In genomic region chr11:55469923-55470691, GRCm38 (mm10) we compare ENCODE assay signal across 8 mouse cellular contexts. TPM values are rescaled to one million over a fixed set of nuclear protein-coding genes. Genes with fewer than 3 reads are reported as not detected.
DNase-seq lines count a peak whose midpoint lies in the region; ATAC-seq and TF ChIP-seq lines count a peak whose summit lies in the region.

No protein-coding gene starts in this region.

- peak overlapping the region; percentile 62 to 75 for H3K4me3 ChIP-seq in MEL (ENCODE audit: control insufficient read depth in 1 of 2, insufficient read depth in 1 of 2, low read depth in 2 of 2, low read length in 2 of 2)
- H3K4me3 ChIP-seq in embryonic facial prominence, embryonic 10.5 days = peak overlapping the region; percentile 89
- H3K4me3 ChIP-seq in liver, embryonic 16.5 days (ENCODE audit: low read depth, low read length) = peak overlapping the region; percentile 94
- H3K4me3 ChIP-seq in stomach, embryonic 14.5 days (ENCODE audit: low read depth, low read length) = peak overlapping the region; percentile 84

- 1% methylated on average over 46 of the region's 46 CpGs for WGBS in embryonic facial prominence, embryonic 10.5 days
- under 1% methylated on average over 42 of the region's 46 CpGs for WGBS in liver, embryonic 16.5 days (ENCODE audit: insufficient replicate concordance)
- WGBS in stomach, embryonic 14.5 days = under 1% methylated on average over 46 of the region's 46 CpGs

- H3K36me3 ChIP-seq in MEL (ENCODE audit: control insufficient read depth in 1 of 2, insufficient read depth in 2 of 2, low read length in 2 of 2) = peaks cover 22 to 42% of the 10 kb centered on the region in 2 experiments
- peaks cover 42% of the 10 kb centered on the region for H3K36me3 ChIP-seq in embryonic facial prominence, embryonic 10.5 days (replicated peaks)
- no peaks in the 10 kb centered on the region; the same call in 1 of the 2 replicates for H3K36me3 ChIP-seq in liver, embryonic 16.5 days (ENCODE audit: control insufficient read depth, insufficient read depth)
- peaks cover 9% of the 10 kb centered on the region; the same call in 1 of the 2 replicates for H3K36me3 ChIP-seq in stomach, embryonic 14.5 days (ENCODE audit: control insufficient read depth, insufficient read depth, low read length)

- peak overlapping the region; percentile 92 for H3K9ac ChIP-seq in MEL (ENCODE audit: control insufficient read depth, low read depth, low read length, poor library complexity, severe bottlenecking)
- H3K9ac ChIP-seq in liver, embryonic 16.5 days (ENCODE audit: low read depth, low read length) = peak overlapping the region; percentile 92
- peak overlapping the region; percentile 85 for H3K9ac ChIP-seq in stomach, embryonic 14.5 days (replicated peaks; ENCODE audit: low read depth, low read length)

- TF ChIP-seq EP300 in MEL (IDR thresholded peaks at IDR 0.05; ENCODE audit: low read depth in 1 of 2, low read length in 2 of 2) = 0 out of 4 replicates have a peak, but pooled peaks of 1 of the 2 experiments have one; percentile 7

- peak overlapping the region; percentile 67 for H3K27ac ChIP-seq in MEL (ENCODE audit: control insufficient read depth, low read depth, low read length)
- peak overlapping the region; percentile 97 for H3K27ac ChIP-seq in embryonic facial prominence, embryonic 10.5 days (replicated peaks)
- H3K27ac ChIP-seq in liver, embryonic 16.5 days (ENCODE audit: low read length) = peak overlapping the region; percentile 84
- H3K27ac ChIP-seq in stomach, embryonic 14.5 days (ENCODE audit: low read length) = peak overlapping the region; percentile 75

- H3K4me1 ChIP-seq in MEL (ENCODE audit: control insufficient read depth in 1 of 2, insufficient read depth in 2 of 2, low read length in 2 of 2) = peaks cover 5 to 26% of the 10 kb centered on the region in 2 experiments
- peaks cover 23% of the 10 kb centered on the region for H3K4me1 ChIP-seq in embryonic facial prominence, embryonic 10.5 days
- peaks cover 34% of the 10 kb centered on the region for H3K4me1 ChIP-seq in liver, embryonic 16.5 days (ENCODE audit: control insufficient read depth, low read depth, low read length)
- H3K4me1 ChIP-seq in stomach, embryonic 14.5 days (ENCODE audit: control insufficient read depth, insufficient read depth, low read length) = peaks cover 15% of the 10 kb centered on the region; the same call in 1 of the 2 replicates

- TF ChIP-seq RAD21 in MEL (IDR thresholded peaks at IDR 0.05; ENCODE audit: low read depth, low read length) = no peak

- ATAC-seq in inflammation-experienced regulatory T-cells, adult 6 months = peak; percentile 1
- ATAC-seq in liver, embryonic 16.5 days (ENCODE audit: low read depth) = no peak
- 0 out of 2 replicates have a peak, but pooled peaks have one; percentile 1 for ATAC-seq in stomach, embryonic 14.5 days (ENCODE audit: insufficient number of reproducible peaks, insufficient read depth, low FRiP score, low read depth)

- peak in 1 of 2 experiments; percentile 22; a peak in 1 of 4 replicates for TF ChIP-seq POLR2A in MEL (IDR thresholded peaks at IDR 0.05; ENCODE audit: control insufficient read depth in 1 of 2, insufficient read depth in 1 of 2, low read depth in 1 of 2, low read length in 2 of 2, poor library complexity in 1 of 2)

- DNase-seq in left cerebral cortex, adult 11 months (ENCODE audit: low spot score) = peak; percentile 18
- no peak for DNase-seq in left cerebral cortex, adult 8-10 months (ENCODE audit: low spot score in 2 of 2)
- peak; percentile 76 for DNase-seq in MEL (ENCODE audit: low read depth, low spot score)
- DNase-seq in embryonic facial prominence, embryonic 10.5 days (ENCODE audit: low spot score) = peak; percentile 62
- DNase-seq in ovary, postnatal 10 days (ENCODE audit: low spot score) = no peak

- H3K79me2 ChIP-seq in MEL (ENCODE audit: control insufficient read depth, insufficient read depth, low read length, poor library complexity) = peaks cover 66% of the 10 kb centered on the region

- peak overlapping the region; percentile 84 for H3K4me2 ChIP-seq in liver, embryonic 16.5 days (ENCODE audit: low read depth, low read length)
- peak overlapping the region; percentile 85 for H3K4me2 ChIP-seq in stomach, embryonic 14.5 days (replicated peaks; ENCODE audit: low read depth, low read length)

- H3K27me3 ChIP-seq in MEL (ENCODE audit: control insufficient read depth in 1 of 2, insufficient read depth in 2 of 2, low read length in 2 of 2) = no peaks in the 10 kb centered on the region
- H3K27me3 ChIP-seq in embryonic facial prominence, embryonic 10.5 days (replicated peaks; ENCODE audit: low read depth, poor library complexity, severe bottlenecking) = no peaks in the 10 kb centered on the region
- no peaks in the 10 kb centered on the region for H3K27me3 ChIP-seq in liver, embryonic 16.5 days (ENCODE audit: control insufficient read depth, insufficient read depth, low read depth, low read length)
- no peaks in the 10 kb centered on the region for H3K27me3 ChIP-seq in stomach, embryonic 14.5 days (ENCODE audit: control insufficient read depth, insufficient read depth, low read length)

- TF ChIP-seq CTCF in MEL (IDR thresholded peaks at IDR 0.05 in 2 of 3, conservative IDR thresholded peaks at IDR 0.05 in 1 of 3; ENCODE audit: control insufficient read depth in 1 of 3, insufficient read depth in 1 of 3, low read depth in 2 of 3, low read length in 3 of 3, poor library complexity in 1 of 3, severe bottlenecking in 1 of 3) = no peak

- no peaks in the 10 kb centered on the region for H3K9me3 ChIP-seq in MEL (replicated peaks; ENCODE audit: insufficient read depth, low read length)
- no peaks in the 10 kb centered on the region for H3K9me3 ChIP-seq in embryonic facial prominence, embryonic 10.5 days
- H3K9me3 ChIP-seq in liver, embryonic 16.5 days (replicated peaks; ENCODE audit: control insufficient read depth, low read length) = no peaks in the 10 kb centered on the region
- no peaks in the 10 kb centered on the region for H3K9me3 ChIP-seq in stomach, embryonic 14.5 days (ENCODE audit: control insufficient read depth, low read depth, low read length)

TF ChIP-seq in MEL, 35 proteins besides CTCF, POLR2A, EP300 and RAD21 (continues in another document):
- TF ChIP-seq USF2 (IDR thresholded peaks at IDR 0.05; ENCODE audit: borderline replicate concordance in 1 of 2, insufficient read depth in 1 of 2, low read depth in 1 of 2, low read length in 2 of 2) (no peak), MXI1 (IDR thresholded peaks at IDR 0.05; ENCODE audit: low read depth, low read length) (peak; percentile 66; the same call in 1 of the 2 replicates), TAL1 (IDR thresholded peaks at IDR 0.05; ENCODE audit: low read length) (no peak), KAT2A (conservative IDR thresholded peaks at IDR 0.05; ENCODE audit: low read depth, low read length) (no peak), ZMIZ1 (IDR thresholded peaks at IDR 0.05; ENCODE audit: low read depth, low read length) (no peak), MYB (IDR thresholded peaks at IDR 0.05; ENCODE audit: low read depth, low read length) (no peak), GABPA (IDR thresholded peaks at IDR 0.05; ENCODE audit: low read depth, low read length) (no peak), MAFK (IDR thresholded peaks at IDR 0.05; ENCODE audit: borderline replicate concordance, low read depth, low read length) (no peak), ZNF384 (IDR thresholded peaks at IDR 0.05; ENCODE audit: low read depth, low read length) (no peak), GATA1 (IDR thresholded peaks at IDR 0.05; ENCODE audit: low read depth, low read length) (no peak), JUND (IDR thresholded peaks at IDR 0.05; ENCODE audit: low read depth, low read length) (no peak), ETS1 (IDR thresholded peaks at IDR 0.05; ENCODE audit: low read depth, low read length) (no peak), BHLHE40 (IDR thresholded peaks at IDR 0.05; ENCODE audit: borderline replicate concordance, low read depth, low read length) (no peak), MYC (IDR thresholded peaks at IDR 0.05; ENCODE audit: low read depth, low read length) (peak; percentile 45; the same call in 1 of the 2 replicates), TCF12 (IDR thresholded peaks at IDR 0.05; ENCODE audit: low read depth, low read length) (no peak)

RNA-seq across cellular contexts. Expression of gene G3bp1, which starts 0.6 kb away (rescaled TPM):
- total RNA-seq in left cerebral cortex, adult 8-10 months (2022) = 10 to 100 TPM; 31.9 to 33.7 (median 32.1) TPM
- total RNA-seq in MEL (2012; rRNA removed) = 314 TPM in 2 replicates
- 100 to 1,000 TPM; 129 to 246 TPM for polyA plus RNA-seq in MEL (2012; ENCODE audit: insufficient read depth in 1 of 2, insufficient read length in 2 of 2, low read depth in 1 of 2, low replicate concordance in 2 of 2, missing spikeins in 1 of 2)
- 282 and 290 TPM in 2 replicates for polyA plus RNA-seq in embryonic facial prominence, embryonic 10.5 days (2016; fragmentation: Nextera tagmentation; extraction: Ambion mirVana)
- 10 to 100 TPM; 63.4 to 72.4 (median 65.1) TPM for polyA plus RNA-seq in inflammation-experienced regulatory T-cells, adult 6 months (2017; shearing (Covaris generic))
- polyA plus RNA-seq in liver, embryonic 16.5 days (2015; fragmentation: Nextera tagmentation; extraction: Ambion mirVana) = 51.7 and 55.2 TPM in 2 replicates
- 162 and 177 TPM in 2 replicates for polyA plus RNA-seq in stomach, embryonic 14.5 days (2014; fragmentation: Nextera tagmentation; extraction: Ambion mirVana)

RNA-seq across cellular contexts. Expression of gene Atox1, which starts 9.1 kb away (rescaled TPM):
- 100 to 1,000 TPM in 3 of 4 experiments, 10 to 100 TPM in 1; 98.2 to 107 (median 104) TPM for total RNA-seq in left cerebral cortex, adult 8-10 months (2022)
- 340 and 365 TPM in 2 replicates for total RNA-seq in MEL (2012; rRNA removed)
- polyA plus RNA-seq in MEL (2012; ENCODE audit: insufficient read depth in 1 of 2, insufficient read length in 2 of 2, low read depth in 1 of 2, low replicate concordance in 2 of 2, missing spikeins in 1 of 2) = 100 to 1,000 TPM in 1 of 2 experiments, not detected in 1; 258 TPM
- 266 and 285 TPM in 2 replicates for polyA plus RNA-seq in embryonic facial prominence, embryonic 10.5 days (2016; fragmentation: Nextera tagmentation; extraction: Ambion mirVana)
- polyA plus RNA-seq in inflammation-experienced regulatory T-cells, adult 6 months (2017; shearing (Covaris generic)) = 100 to 1,000 TPM; 193 to 267 (median 197) TPM
- polyA plus RNA-seq in liver, embryonic 16.5 days (2015; fragmentation: Nextera tagmentation; extraction: Ambion mirVana) = 195 and 207 TPM in 2 replicates
- polyA plus RNA-seq in stomach, embryonic 14.5 days (2014; fragmentation: Nextera tagmentation; extraction: Ambion mirVana) = 463 and 507 TPM in 2 replicates

RNA-seq across cellular contexts. Expression of gene Sparc, which starts 47.1 kb away (rescaled TPM):
- total RNA-seq in left cerebral cortex, adult 8-10 months (2022) = 100 to 1,000 TPM; 217 to 328 (median 260) TPM
- total RNA-seq in MEL (2012; rRNA removed) = not detected in 2 replicates
- not detected for polyA plus RNA-seq in MEL (2012; ENCODE audit: insufficient read depth in 1 of 2, insufficient read length in 2 of 2, low read depth in 1 of 2, low replicate concordance in 2 of 2, missing spikeins in 1 of 2)
- 269 and 310 TPM in 2 replicates for polyA plus RNA-seq in embryonic facial prominence, embryonic 10.5 days (2016; fragmentation: Nextera tagmentation; extraction: Ambion mirVana)
- not detected for polyA plus RNA-seq in inflammation-experienced regulatory T-cells, adult 6 months (2017; shearing (Covaris generic))
- 148 and 175 TPM in 2 replicates for polyA plus RNA-seq in liver, embryonic 16.5 days (2015; fragmentation: Nextera tagmentation; extraction: Ambion mirVana)
- polyA plus RNA-seq in stomach, embryonic 14.5 days (2014; fragmentation: Nextera tagmentation; extraction: Ambion mirVana) = 1,638 and 1,722 TPM in 2 replicates

Comparison
In these comparisons a context has a peak if more than half of its experiments do, and no peak if none do; other contexts are left out.
1. DNase-seq: peak in left cerebral cortex, adult 11 months (single experiment), MEL (single experiment) and embryonic facial prominence, embryonic 10.5 days (single experiment); none in left cerebral cortex, adult 8-10 months (0 of 2) and ovary, postnatal 10 days (single experiment).
2. RNA of gene Sparc, which starts 47.1 kb away (polyA plus RNA-seq): 1,638 to 1,722 TPM in stomach, embryonic 14.5 days, 269 to 310 TPM in embryonic facial prominence, embryonic 10.5 days and 148 to 175 TPM in liver, embryonic 16.5 days; not detected in inflammation-experienced regulatory T-cells, adult 6 months and not detected in MEL; every median in the first group is over 10 times any median in the second.
3. Peak in every context shown above with its lines, with median percentiles within 50 percentile points of each other: H3K27ac ChIP-seq, H3K4me3 ChIP-seq and H3K9ac ChIP-seq.